Mouse (Mus musculus) forebrain, postnatal 0 days (tissue): ENCODE measurements at regions not wholly inside any gene's neighbourhood (a gene's known extent, or its start where the extent isn't known, plus 50 kb on each side); places are given as distances from the start of the nearest gene placed in this dataset.

Source experiments
- ATAC-seq: fragments of 200-750 bp; cut with Nextera tagmentation; 2 replicates; pipeline ENCODE4 v1.8.0; 2017; ENCODE audit warnings: mild to moderate bottlenecking, moderate library complexity
- DNase-seq: peaks from one replicate; pipeline ENCODE4 v3.0.0-alpha.2; 2015
- H3K27ac ChIP-seq: fragments of 300-500 bp; sonication (generic); 2 replicates; pipeline ENCODE4 v1.5.1; 2014; ENCODE audit warnings: low read depth, mild to moderate bottlenecking, antibody characterized with exemption, low read length, moderate library complexity, mixed read lengths
- H3K27me3 ChIP-seq: fragments of 300-500 bp; sonication (generic); 2 replicates; pipeline ENCODE4 v1.6.1; 2014; ENCODE audit warnings: mild to moderate bottlenecking, low read length, mixed read lengths; ENCODE audit not compliant: insufficient read depth
- H3K36me3 ChIP-seq: fragments of 300-500 bp; sonication (generic); 2 replicates; pipeline ENCODE4 v1.6.1; 2014; ENCODE audit warnings: mild to moderate bottlenecking, moderate library complexity; ENCODE audit not compliant: insufficient read depth
- H3K4me1 ChIP-seq: fragments of 300-500 bp; sonication (generic); 2 replicates; pipeline ENCODE4 v1.6.1; 2014; ENCODE audit warnings: antibody characterized with exemption; ENCODE audit not compliant: insufficient read depth
- H3K4me2 ChIP-seq: fragments of 300-500 bp; sonication (generic); 2 replicates; pipeline ENCODE4 v1.6.1; 2014; ENCODE audit warnings: low read depth, mild to moderate bottlenecking, moderate library complexity
- H3K4me3 ChIP-seq: fragments of 300-500 bp; sonication (generic); 2 replicates; pipeline ENCODE4 v1.5.1; 2014; ENCODE audit warnings: low read depth, low read length, mixed read lengths
- H3K9ac ChIP-seq: fragments of 300-500 bp; sonication (generic); 2 replicates; pipeline ENCODE4 v1.6.1; 2014; ENCODE audit warnings: mild to moderate bottlenecking
- H3K9me3 ChIP-seq: fragments of 300-500 bp; sonication (generic); 2 replicates; pipeline ENCODE4 v1.6.1; 2016; ENCODE audit warnings: low read length
- CTCF ChIP-seq: sonication (generic); IDR thresholded peaks from 2 replicates; pipeline ENCODE4 v1.5.1; 2016; ENCODE audit warnings: antibody characterized with exemption, control low read depth, low read depth
- WGBS: fragments of 180-500 bp; shearing (Covaris S2); extraction: QIAGEN DNeasy Blood & Tissue Kit; methylation state at CpG from one replicate; pipeline ENCODE4 v1.1.7; 2014; 5-methylcytosine and 5-hydroxymethylcytosine counted together

- Histone ChIP-seq H3K27ac (no peak overlapping the region), H3K27me3 (no peaks in the 10 kb centered on the region), H3K4me2 (no peak overlapping the region), H3K4me1 (no peaks in the 10 kb centered on the region), H3K9ac (no peak overlapping the region), H3K36me3 (no peaks in the 10 kb centered on the region), H3K9me3 (no peaks in the 10 kb centered on the region), H3K4me3 (no peak overlapping the region)
- WGBS: 74% methylated on average over 3 of the region's 3 CpGs
- DNase-seq (no peak), ATAC-seq (no peak)
- TF ChIP-seq CTCF: no peak
Observed at GRCm38 (mm10) chr9:112771981-112772380, 536.2 kb upstream of the Arpp21 start.

GRCm38 (mm10) chr9:112744616-112745015 lies 508.9 kb upstream of the Arpp21 start:
- Histone ChIP-seq H3K36me3 (no peaks in the 10 kb centered on the region), H3K4me1 (peaks cover 4% of the 10 kb centered on the region; the same call in 1 of the 2 replicates), H3K4me3 (no peak overlapping the region), H3K9ac (no peak overlapping the region), H3K27me3 (no peaks in the 10 kb centered on the region), H3K4me2 (no peak overlapping the region), H3K27ac (no peak overlapping the region), H3K9me3 (no peaks in the 10 kb centered on the region)
- TF ChIP-seq CTCF: no peak
- 48% methylated on average over 5 of the region's 5 CpGs for WGBS
- no peak for DNase-seq
- no peak for ATAC-seq

- Histone ChIP-seq H3K36me3 (no peaks in the 10 kb centered on the region), H3K27ac (no peak overlapping the region), H3K4me2 (no peak overlapping the region), H3K4me1 (peaks cover 4% of the 10 kb centered on the region; the same call in 1 of the 2 replicates), H3K9me3 (no peaks in the 10 kb centered on the region), H3K27me3 (no peaks in the 10 kb centered on the region), H3K4me3 (no peak overlapping the region), H3K9ac (no peak overlapping the region)
- ATAC-seq: no peak
- WGBS: 66% methylated on average over 1 of the region's 1 CpGs
- TF ChIP-seq CTCF: no peak
- no peak for DNase-seq
Observed at GRCm38 (mm10) chr9:112743871-112744590, 508.3 kb upstream of the Arpp21 start.

- no peak overlapping the region for H3K27ac ChIP-seq
- H3K4me2 ChIP-seq: no peak overlapping the region
- no peaks in the 10 kb centered on the region for H3K27me3 ChIP-seq
- 0 out of 2 replicates have a peak, but pooled peaks cover 11% of the 10 kb centered on the region for H3K4me1 ChIP-seq
- no peak overlapping the region for H3K4me3 ChIP-seq
- ATAC-seq (no peak), DNase-seq (no peak)
- no peaks in the 10 kb centered on the region for H3K36me3 ChIP-seq
- TF ChIP-seq CTCF: no peak
- H3K9me3 ChIP-seq: no peaks in the 10 kb centered on the region
- no peak overlapping the region for H3K9ac ChIP-seq
Observed at GRCm38 (mm10) chr9:112735761-112736160, 500.0 kb upstream of the Arpp21 start.

GRCm38 (mm10) chr9:112725523-112725922 lies 489.8 kb upstream of the Arpp21 start:
- Histone ChIP-seq H3K4me2 (no peak overlapping the region; the same call in 1 of the 2 replicates), H3K4me3 (no peak overlapping the region), H3K27me3 (no peaks in the 10 kb centered on the region), H3K27ac (no peak overlapping the region; the same call in 1 of the 2 replicates), H3K9me3 (no peaks in the 10 kb centered on the region), H3K36me3 (no peaks in the 10 kb centered on the region), H3K9ac (no peak overlapping the region), H3K4me1 (no peaks in the 10 kb centered on the region)
- ATAC-seq: peak; percentile 72
- TF ChIP-seq CTCF: peak; percentile 59
- DNase-seq: peak; percentile 50
- 19% methylated on average over 8 of the region's 8 CpGs for WGBS

GRCm38 (mm10) chr9:112725103-112725502 lies 489.4 kb upstream of the Arpp21 start:
- no peak for TF ChIP-seq CTCF
- WGBS: 5% methylated on average over 4 of the region's 4 CpGs
- no peak for DNase-seq
- ATAC-seq: no peak
- Histone ChIP-seq H3K4me1 (no peaks in the 10 kb centered on the region), H3K27ac (peak overlapping the region; percentile 15; the same call in 1 of the 2 replicates), H3K27me3 (no peaks in the 10 kb centered on the region), H3K9ac (no peak overlapping the region), H3K4me3 (no peak overlapping the region), H3K9me3 (no peaks in the 10 kb centered on the region), H3K4me2 (no peak overlapping the region; the same call in 1 of the 2 replicates), H3K36me3 (no peaks in the 10 kb centered on the region)

- Histone ChIP-seq H3K27me3 (no peaks in the 10 kb centered on the region), H3K36me3 (no peaks in the 10 kb centered on the region), H3K9me3 (no peaks in the 10 kb centered on the region), H3K4me3 (no peak overlapping the region), H3K27ac (no peak overlapping the region), H3K4me2 (no peak overlapping the region), H3K9ac (no peak overlapping the region), H3K4me1 (no peaks in the 10 kb centered on the region)
- WGBS: 54% methylated on average over 1 of the region's 1 CpGs
- ATAC-seq (no peak), DNase-seq (no peak)
- TF ChIP-seq CTCF: no peak
Observed at GRCm38 (mm10) chr9:112723346-112723745, 487.6 kb upstream of the Arpp21 start.
